Mouse (Mus musculus) forebrain, embryonic 15.5 days (tissue): ENCODE results near the gene Noc3l. TPM values are rescaled to one million over a fixed set of nuclear protein-coding genes. Genes with fewer than 3 reads are reported as not detected.

ENCODE experiments used
- ATAC-seq: fragments of 200-750 bp; cut with Nextera tagmentation; replicated peaks from 2 replicates; pipeline ENCODE4 v1.8.0; 2017; ENCODE audit warnings: mild to moderate bottlenecking, moderate TSS enrichment, moderate library complexity
- H3K27ac ChIP-seq: fragments of 300-500 bp; sonication (generic); replicated peaks from 2 replicates; pipeline ENCODE4 v1.5.1; 2015; ENCODE audit warnings: mild to moderate bottlenecking, inconsistent platforms
- H3K27me3 ChIP-seq: fragments of 300-500 bp; sonication (generic); 2 replicates; pipeline ENCODE4 v1.6.1; 2015; ENCODE audit warnings: inconsistent platforms
- H3K36me3 ChIP-seq: fragments of 300-500 bp; sonication (generic); 2 replicates; pipeline ENCODE4 v1.6.1; 2015; ENCODE audit warnings: mild to moderate bottlenecking, inconsistent platforms
- H3K4me1 ChIP-seq: fragments of 300-500 bp; sonication (generic); 2 replicates; pipeline ENCODE4 v1.6.1; 2015; ENCODE audit warnings: inconsistent platforms
- H3K4me2 ChIP-seq: fragments of 300-500 bp; sonication (generic); replicated peaks from 2 replicates; pipeline ENCODE4 v1.6.1; 2015; ENCODE audit warnings: mild to moderate bottlenecking, inconsistent platforms
- H3K4me3 ChIP-seq: fragments of 300-500 bp; sonication (generic); 2 replicates; pipeline ENCODE4 v1.5.1; 2015; ENCODE audit warnings: mild to moderate bottlenecking, inconsistent platforms
- H3K9ac ChIP-seq: fragments of 300-500 bp; sonication (generic); replicated peaks from 2 replicates; pipeline ENCODE4 v1.6.1; 2015; ENCODE audit warnings: mild to moderate bottlenecking, inconsistent platforms
- H3K9me3 ChIP-seq: fragments of 300-500 bp; sonication (generic); 2 replicates; pipeline ENCODE4 v1.6.1; 2016; ENCODE audit warnings: inconsistent platforms
- WGBS: fragments of 180-500 bp; shearing (Covaris S2); methylation state at CpG from one replicate; pipeline ENCODE4 v1.1.7; 2015; ENCODE audit warnings: mixed read lengths; 5-methylcytosine and 5-hydroxymethylcytosine counted together
- polyA plus RNA-seq: library from polyadenylated mRNA; unstranded; fragments of >200 nt; fragmentation: Nextera tagmentation; extraction: Ambion mirVana; gene quantifications from 2 replicates; pipeline ENCODE4 v1.2.1, GENCODE M21; 2015

The Noc3l gene
- polyA plus RNA-seq = 6.0 and 7.1 TPM in 2 replicates

GRCm38 (mm10) chr19:38818766-38819426 lies at the start of gene Noc3l:
Gene Noc3l, minus strand, starts transcription at chr19:38819237.
- peaks cover 21% of the 10 kb centered on the region for H3K36me3 ChIP-seq
- peaks cover 19% of the 10 kb centered on the region for H3K4me1 ChIP-seq
- no peaks in the 10 kb centered on the region for H3K27me3 ChIP-seq
- ATAC-seq = peak; percentile 98
- H3K9ac ChIP-seq = peak within 1 kb of the TSS; percentile 79
- H3K4me3 ChIP-seq = peak within 1 kb of the TSS; percentile 86
- H3K9me3 ChIP-seq = no peaks in the 10 kb centered on the region
- peak within 1 kb of the TSS; percentile 50; the same call in 1 of the 2 replicates for H3K27ac ChIP-seq
- WGBS = 1% methylated on average over 38 of the region's 38 CpGs
- peak within 1 kb of the TSS; percentile 87 for H3K4me2 ChIP-seq

GRCm38 (mm10) chr19:38862523-38862922 lies 43.5 kb upstream of the Noc3l start:
- H3K36me3 ChIP-seq = 0 out of 2 replicates have a peak, but pooled peaks cover 2% of the 10 kb centered on the region
- H3K9ac ChIP-seq = no peak overlapping the region
- no peak overlapping the region for H3K27ac ChIP-seq
- no peaks in the 10 kb centered on the region for H3K9me3 ChIP-seq
- no peak overlapping the region for H3K4me2 ChIP-seq
- H3K4me3 ChIP-seq = no peak overlapping the region
- WGBS = 94% methylated on average over 6 of the region's 6 CpGs
- no peaks in the 10 kb centered on the region for H3K4me1 ChIP-seq
- H3K27me3 ChIP-seq = no peaks in the 10 kb centered on the region
- ATAC-seq = no peak

- Histone ChIP-seq H3K4me3 (no peak overlapping the region), H3K9ac (no peak overlapping the region), H3K36me3 (no peaks in the 10 kb centered on the region), H3K4me2 (no peak overlapping the region), H3K4me1 (no peaks in the 10 kb centered on the region), H3K27ac (no peak overlapping the region), H3K9me3 (no peaks in the 10 kb centered on the region), H3K27me3 (no peaks in the 10 kb centered on the region)
- 99% methylated on average over 3 of the region's 3 CpGs for WGBS
- ATAC-seq = no peak
These were observed 39.2 kb upstream of the Noc3l start for GRCm38 (mm10) chr19:38858224-38858623.

GRCm38 (mm10) chr19:38846373-38846772 lies 27.3 kb upstream of the Noc3l start:
- Histone ChIP-seq H3K4me3 (no peak overlapping the region), H3K27ac (no peak overlapping the region), H3K36me3 (no peaks in the 10 kb centered on the region), H3K4me1 (no peaks in the 10 kb centered on the region), H3K4me2 (no peak overlapping the region), H3K9ac (no peak overlapping the region), H3K9me3 (no peaks in the 10 kb centered on the region), H3K27me3 (no peaks in the 10 kb centered on the region)
- WGBS = 91% methylated on average over 2 of the region's 2 CpGs
- no peak for ATAC-seq

GRCm38 (mm10) chr19:38844817-38845216 lies 25.8 kb upstream of the Noc3l start:
- no peak overlapping the region for H3K4me3 ChIP-seq
- H3K36me3 ChIP-seq = no peaks in the 10 kb centered on the region
- no peaks in the 10 kb centered on the region for H3K27me3 ChIP-seq
- no peak overlapping the region for H3K27ac ChIP-seq
- H3K4me1 ChIP-seq = 0 out of 2 replicates have a peak, but pooled peaks cover 2% of the 10 kb centered on the region
- H3K4me2 ChIP-seq = no peak overlapping the region
- no peak for ATAC-seq
- 56% methylated on average over 5 of the region's 5 CpGs for WGBS
- H3K9me3 ChIP-seq = no peaks in the 10 kb centered on the region
- H3K9ac ChIP-seq = no peak overlapping the region

- Histone ChIP-seq H3K4me2 (peak overlapping the region; percentile 55), H3K27ac (peak overlapping the region; percentile 93), H3K9ac (peak overlapping the region; percentile 75), H3K4me3 (peak overlapping the region; percentile 84), H3K36me3 (no peaks in the 10 kb centered on the region), H3K4me1 (peaks cover 17% of the 10 kb centered on the region; the same call in 1 of the 2 replicates), H3K9me3 (no peaks in the 10 kb centered on the region), H3K27me3 (no peaks in the 10 kb centered on the region)
- ATAC-seq = peak; percentile 51
- under 1% methylated on average over 54 of the region's 54 CpGs for WGBS
These were observed 18.2 kb upstream of the Noc3l start for GRCm38 (mm10) chr19:38837171-38837641.

GRCm38 (mm10) chr19:38836438-38837170 lies 17.6 kb upstream of the Noc3l start, which contains the start of gene Tbc1d12:
Gene Tbc1d12, plus strand, starts transcription at chr19:38836579.
- Histone ChIP-seq H3K9me3 (no peaks in the 10 kb centered on the region), H3K9ac (peak within 1 kb of the TSS; percentile 75), H3K4me3 (peak within 1 kb of the TSS; percentile 84), H3K4me2 (peak within 1 kb of the TSS; percentile 55), H3K4me1 (peaks cover 17% of the 10 kb centered on the region; the same call in 1 of the 2 replicates), H3K27me3 (no peaks in the 10 kb centered on the region), H3K27ac (peak within 1 kb of the TSS; percentile 93), H3K36me3 (no peaks in the 10 kb centered on the region)
- under 1% methylated on average over 90 of the region's 101 CpGs for WGBS
- peak; percentile 96 for ATAC-seq

- no peaks in the 10 kb centered on the region for H3K36me3 ChIP-seq
- peaks cover 17% of the 10 kb centered on the region; the same call in 1 of the 2 replicates for H3K4me1 ChIP-seq
- peak overlapping the region; percentile 84 for H3K4me3 ChIP-seq
- peak overlapping the region; percentile 93 for H3K27ac ChIP-seq
- H3K9me3 ChIP-seq = no peaks in the 10 kb centered on the region
- H3K9ac ChIP-seq = peak overlapping the region; percentile 75
- H3K4me2 ChIP-seq = peak overlapping the region; percentile 55
- H3K27me3 ChIP-seq = no peaks in the 10 kb centered on the region
- 28% methylated on average over 10 of the region's 10 CpGs for WGBS
- ATAC-seq = no peak; the same call in 1 of the 2 replicates
These were observed 17.0 kb upstream of the Noc3l start for GRCm38 (mm10) chr19:38836084-38836437.

- 73% methylated on average over 1 of the region's 1 CpGs for WGBS
- peaks cover 5% of the 10 kb centered on the region; the same call in 1 of the 2 replicates for H3K4me1 ChIP-seq
These were observed 14.2 kb upstream of the Noc3l start for GRCm38 (mm10) chr19:38833224-38833623.

GRCm38 (mm10) chr19:38820186-38820804 lies 1.3 kb upstream of the Noc3l start:
- H3K9me3 ChIP-seq = no peaks in the 10 kb centered on the region
- no peak overlapping the region for H3K27ac ChIP-seq
- peaks cover 7% of the 10 kb centered on the region for H3K36me3 ChIP-seq
- no peak overlapping the region for H3K4me2 ChIP-seq
- H3K4me1 ChIP-seq = peaks cover 19% of the 10 kb centered on the region
- no peak overlapping the region for H3K4me3 ChIP-seq
- no peak for ATAC-seq
- WGBS = 91% methylated on average over 4 of the region's 4 CpGs
- no peaks in the 10 kb centered on the region for H3K27me3 ChIP-seq
- no peak overlapping the region for H3K9ac ChIP-seq

More at GRCm38 (mm10) chr19:38833224-38833623, 14.2 kb upstream of the Noc3l start:
- ATAC-seq = no peak
- no peaks in the 10 kb centered on the region for H3K9me3 ChIP-seq
- H3K27me3 ChIP-seq = no peaks in the 10 kb centered on the region
- no peak overlapping the region for H3K4me2 ChIP-seq
- H3K4me3 ChIP-seq = no peak overlapping the region
- H3K9ac ChIP-seq = no peak overlapping the region
- no peaks in the 10 kb centered on the region for H3K36me3 ChIP-seq
- H3K27ac ChIP-seq = no peak overlapping the region

- H3K27me3 ChIP-seq = no peaks in the 10 kb centered on the region
- no peaks in the 10 kb centered on the region for H3K9me3 ChIP-seq
- peak overlapping the region; percentile 79 for H3K9ac ChIP-seq
- peak overlapping the region; percentile 87 for H3K4me2 ChIP-seq
- peaks cover 19% of the 10 kb centered on the region for H3K4me1 ChIP-seq
- H3K4me3 ChIP-seq = peak overlapping the region; percentile 86
- H3K27ac ChIP-seq = peak overlapping the region; percentile 50; the same call in 1 of the 2 replicates
- peak; percentile 76 for ATAC-seq
- 10% methylated on average over 16 of the region's 16 CpGs for WGBS
- peaks cover 16% of the 10 kb centered on the region for H3K36me3 ChIP-seq
These were observed 378 bp upstream of the Noc3l start for GRCm38 (mm10) chr19:38819427-38819802.

GRCm38 (mm10) chr19:38818191-38818590 lies 846 bp downstream of the Noc3l start:
- peak overlapping the region; percentile 87 for H3K4me2 ChIP-seq
- peak overlapping the region; percentile 79 for H3K9ac ChIP-seq
- H3K36me3 ChIP-seq = peaks cover 26% of the 10 kb centered on the region
- ATAC-seq = no peak
- peaks cover 19% of the 10 kb centered on the region for H3K4me1 ChIP-seq
- H3K27me3 ChIP-seq = no peaks in the 10 kb centered on the region
- H3K9me3 ChIP-seq = no peaks in the 10 kb centered on the region
- WGBS = 43% methylated on average over 8 of the region's 8 CpGs
- no peak overlapping the region for H3K27ac ChIP-seq
- H3K4me3 ChIP-seq = peak overlapping the region; percentile 86
